Mouse (Mus musculus) ES-Bruce4 (cell line): ENCODE data around the gene Rnaseh1.

Source experiments
- CTCF ChIP-seq: IDR thresholded peaks from one replicate; pipeline ENCODE4 v1.8.1; 2011; ENCODE audit warnings: low read depth, low read length
- POLR2A ChIP-seq: IDR thresholded peaks from one replicate; pipeline ENCODE4 v1.8.1; 2011; ENCODE audit warnings: low read length; ENCODE audit not compliant: insufficient read depth

GRCm38 (mm10) chr12:28694776-28695175 is 45.4 kb downstream of the Rnaseh1 start:
- TF ChIP-seq CTCF: no peak
- no peak for TF ChIP-seq POLR2A
